Mouse (Mus musculus) C2C12 (cell line): ENCODE measurements at regions not wholly inside any gene's neighbourhood (a gene's known extent, or its start where the extent isn't known, plus 50 kb on each side); places are given as distances from the start of the nearest gene placed in this dataset.

Experiments
- CEBPB ChIP-seq: IDR thresholded peaks from one replicate; pipeline ENCODE4 v1.6.1; 2011; ENCODE audit warnings: low read depth, mild to moderate bottlenecking, control low read depth, moderate library complexity
- CTCF ChIP-seq: IDR thresholded peaks from one replicate; pipeline ENCODE4 v1.5.1; 2011; ENCODE audit not compliant: control insufficient read depth, insufficient read depth, insufficient read length
- MAX ChIP-seq: IDR thresholded peaks from one replicate; pipeline ENCODE4 v1.6.1; 2011; ENCODE audit warnings: mild to moderate bottlenecking, control low read depth
- MYOD1 ChIP-seq: IDR thresholded peaks from one replicate; pipeline ENCODE4 v1.6.1; 2011; ENCODE audit warnings: low read depth; ENCODE audit not compliant: control insufficient read depth, insufficient read length
- MYOG ChIP-seq: IDR thresholded peaks from one replicate; pipeline ENCODE4 v1.6.1; 2011; ENCODE audit not compliant: control insufficient read depth, insufficient read length; ENCODE audit errors: extremely low read depth
- USF1 ChIP-seq: IDR thresholded peaks from one replicate; pipeline ENCODE4 v1.6.1; 2011; ENCODE audit warnings: low read depth, mild to moderate bottlenecking, control low read depth, moderate library complexity

DNA sequence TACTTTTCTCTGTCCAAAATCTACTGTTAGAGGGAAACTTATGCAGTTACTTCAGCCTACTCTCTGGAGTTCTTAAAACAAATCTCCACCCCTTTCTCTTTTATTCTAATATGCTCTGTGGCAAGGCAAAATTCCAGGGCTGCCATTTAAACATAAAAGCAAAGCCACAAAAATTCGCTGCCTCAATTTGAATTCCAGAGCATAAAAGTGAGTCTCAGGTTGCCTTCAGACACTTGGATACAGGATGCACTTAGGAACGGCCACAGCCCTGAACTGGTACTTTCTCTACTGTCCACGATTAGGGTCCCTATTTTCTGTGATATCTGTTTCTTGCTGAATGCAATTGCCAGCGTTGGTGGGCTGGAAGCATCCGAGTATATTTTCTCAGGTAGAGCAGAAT, 330.9 kb upstream of the Btbd3 start:
- no peak for TF ChIP-seq CTCF
- TF ChIP-seq CEBPB: no peak
- no peak for TF ChIP-seq MAX
- no peak for TF ChIP-seq MYOD1
- no peak for TF ChIP-seq USF1
- TF ChIP-seq MYOG: no peak
